Mouse (Mus musculus) heart, adult 2 months (tissue): Measurements from ENCODE around the gene Selenos.

ENCODE experiments used
- CTCF ChIP-seq: fragments of 200-600 bp; IDR thresholded peaks from 2 replicates; pipeline ENCODE4 v1.8.1; 2022; ENCODE audit warnings: antibody characterized with exemption, mild to moderate bottlenecking, moderate library complexity
- EP300 ChIP-seq: fragments of 200-500 bp; IDR thresholded peaks from 2 replicates; pipeline ENCODE4 v1.6.1; 2011; ENCODE audit warnings: low read depth, low read length, control low read depth; ENCODE audit not compliant: insufficient read depth
- POLR2A ChIP-seq: fragments of 200-500 bp; IDR thresholded peaks from 2 replicates; pipeline ENCODE4 v1.6.1; 2011; ENCODE audit warnings: mild to moderate bottlenecking, low read depth, low read length, control low read depth; ENCODE audit not compliant: insufficient read depth

DNA sequence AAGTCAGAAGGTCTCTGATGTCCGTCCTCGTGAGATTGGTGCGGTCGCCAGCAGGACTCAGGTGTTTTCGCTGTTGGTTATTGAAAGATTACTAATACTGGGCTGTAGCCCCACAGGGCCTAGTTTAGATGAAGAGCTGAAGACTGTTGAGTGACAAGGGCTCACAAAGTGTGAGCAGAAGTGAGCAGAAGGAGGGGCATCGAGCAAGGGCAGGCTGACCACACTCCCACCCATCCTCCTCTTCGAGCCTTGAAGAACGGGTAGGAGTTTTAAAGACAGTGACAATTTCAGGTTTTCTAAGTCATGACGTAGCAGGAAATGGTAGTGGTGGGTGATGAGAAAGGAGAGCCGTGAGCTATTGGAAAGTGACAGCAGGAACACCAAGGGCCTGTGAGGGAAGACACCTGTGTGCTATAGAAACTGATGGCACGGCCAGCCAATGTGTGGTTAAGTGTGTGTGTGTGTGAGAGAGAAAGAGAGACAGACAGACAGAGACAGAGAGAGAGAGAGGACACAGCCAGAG, 36.4 kb downstream of the Selenos start:
- no peak for TF ChIP-seq CTCF
- no peak for TF ChIP-seq POLR2A
- TF ChIP-seq EP300 = no peak
